Mouse (Mus musculus): ENCODE measurements around the gene Arrdc1.

- no peak for TF ChIP-seq CEBPB (IDR thresholded peaks at IDR 0.05; ENCODE audit: insufficient read depth, poor library complexity, severe bottlenecking)
- TF ChIP-seq POLR2AphosphoS2 (IDR thresholded peaks at IDR 0.05; ENCODE audit: insufficient read length, low read depth): no peak
- TF ChIP-seq E2F4 (IDR thresholded peaks at IDR 0.05; ENCODE audit: insufficient read depth): no peak
- TF ChIP-seq POLR2A (IDR thresholded peaks at IDR 0.05; ENCODE audit: insufficient read length, low read depth): no peak
- no peak for TF ChIP-seq MYOG (IDR thresholded peaks at IDR 0.05; ENCODE audit: control insufficient read depth in 1 of 3, insufficient read depth in 1 of 3, insufficient read length in 2 of 3, low read depth in 2 of 3)
- no peak for TF ChIP-seq REST (IDR thresholded peaks at IDR 0.05; ENCODE audit: insufficient read depth, insufficient read length)
- TF ChIP-seq MYOD1 (IDR thresholded peaks at IDR 0.05; ENCODE audit: control insufficient read depth in 1 of 3, insufficient read length in 2 of 3, low read depth in 2 of 3): no peak
- TF ChIP-seq TCF12 (IDR thresholded peaks at IDR 0.05; ENCODE audit: insufficient read depth, poor library complexity, severe bottlenecking): no peak
- TF ChIP-seq MAX (IDR thresholded peaks at IDR 0.05; ENCODE audit: low read depth): no peak
- no peak for TF ChIP-seq USF1 (IDR thresholded peaks at IDR 0.05; ENCODE audit: low read depth)
- TF ChIP-seq SRF (IDR thresholded peaks at IDR 0.05; ENCODE audit: control insufficient read depth, insufficient read length, low read depth): no peak
- TF ChIP-seq TCF3 (IDR thresholded peaks at IDR 0.05; ENCODE audit: insufficient read length, low read depth): no peak
Observed at GRCm38 (mm10) chr2:24888895-24889294, 46.2 kb downstream of the Arrdc1 start.
